Mouse (Mus musculus): Measurements from ENCODE around the gene Tbc1d8.

DNA sequence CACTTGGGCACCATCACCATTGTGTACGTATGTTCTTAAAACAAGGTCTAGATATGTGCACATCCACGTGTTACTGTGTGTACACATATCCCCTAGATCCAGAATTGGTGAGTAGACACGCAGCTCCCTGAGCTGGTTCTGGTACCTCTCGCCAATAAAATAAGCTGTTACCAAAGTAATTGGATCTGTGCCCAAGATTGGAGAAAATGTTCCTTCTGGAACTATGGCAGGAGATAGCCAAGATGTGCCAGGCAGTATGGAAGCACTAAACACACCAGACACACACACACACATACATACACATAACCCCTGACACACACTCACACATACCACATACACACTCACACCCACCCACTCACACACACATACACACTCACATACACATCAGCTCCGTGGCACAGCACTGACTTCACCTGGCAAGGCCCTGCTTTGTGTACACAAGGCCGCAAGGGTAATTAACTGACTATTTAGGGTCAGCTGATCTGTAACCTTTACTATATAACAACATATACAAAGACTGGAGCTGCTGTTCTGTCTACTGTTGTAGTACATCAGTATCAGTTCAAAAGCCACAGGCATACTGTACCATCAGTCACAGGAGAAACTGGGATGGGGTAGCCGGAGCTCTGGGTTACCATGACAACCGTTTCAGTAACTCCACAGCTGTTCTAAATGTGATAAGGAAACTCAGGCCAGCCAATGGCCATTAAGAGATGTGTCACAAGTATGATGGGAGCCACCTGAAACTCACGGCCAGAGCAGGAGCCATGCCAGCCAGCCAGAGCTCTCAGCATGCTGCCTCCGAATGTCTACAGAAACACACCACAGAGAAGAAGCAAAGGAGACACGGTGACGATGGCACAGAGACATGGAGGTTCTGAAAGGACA is 38.6 kb downstream of the Tbc1d8 start:
- no peak for TF ChIP-seq POLR2A (IDR thresholded peaks at IDR 0.05; ENCODE audit: borderline replicate concordance, extremely low read depth, low read depth, low read length)
- no peak for TF ChIP-seq CTCF (IDR thresholded peaks at IDR 0.05; ENCODE audit: insufficient read depth, low read length)

All from lung, adult 2 months (tissue).